Mouse (Mus musculus) kidney, embryonic 16.5 days (tissue): ENCODE results near the gene Mocs3. TPM values are rescaled to one million over a fixed set of nuclear protein-coding genes. Genes with fewer than 3 reads are reported as not detected.

Experiments
- ATAC-seq: fragments of 200-750 bp; cut with Nextera tagmentation; 2 replicates; pipeline ENCODE4 v1.8.0; 2017; ENCODE audit warnings: moderate TSS enrichment; ENCODE audit not compliant: low FRiP score, low TSS enrichment
- H3K27ac ChIP-seq: fragments of 300-500 bp; sonication (generic); 2 replicates; pipeline ENCODE4 v1.5.1; 2014; ENCODE audit warnings: low read length
- H3K27me3 ChIP-seq: fragments of 300-500 bp; sonication (generic); 2 replicates; pipeline ENCODE4 v1.6.1; 2014; ENCODE audit warnings: low read length, control low read depth, mixed read lengths; ENCODE audit not compliant: insufficient read depth
- H3K36me3 ChIP-seq: fragments of 300-500 bp; sonication (generic); 2 replicates; pipeline ENCODE4 v1.6.1; 2014; ENCODE audit warnings: low read length, control low read depth, mixed read lengths; ENCODE audit not compliant: insufficient read depth
- H3K4me1 ChIP-seq: fragments of 300-500 bp; sonication (generic); 2 replicates; pipeline ENCODE4 v1.6.1; 2014; ENCODE audit warnings: low read length, control low read depth, mixed read lengths; ENCODE audit not compliant: insufficient read depth
- H3K4me2 ChIP-seq: fragments of 300-500 bp; sonication (generic); replicated peaks from 2 replicates; pipeline ENCODE4 v1.6.1; 2014; ENCODE audit warnings: low read depth, low read length
- H3K4me3 ChIP-seq: fragments of 300-500 bp; sonication (generic); 2 replicates; pipeline ENCODE4 v1.5.1; 2014; ENCODE audit warnings: mild to moderate bottlenecking, low read length
- H3K9ac ChIP-seq: fragments of 300-500 bp; sonication (generic); replicated peaks from 2 replicates; pipeline ENCODE4 v1.6.1; 2014; ENCODE audit warnings: low read length
- H3K9me3 ChIP-seq: fragments of 300-500 bp; sonication (generic); 2 replicates; pipeline ENCODE4 v1.6.1; 2016; ENCODE audit warnings: low read length, control low read depth
- WGBS: fragments of 180-500 bp; shearing (Covaris S2); extraction: QIAGEN DNeasy Blood & Tissue Kit; methylation state at CpG from one replicate; pipeline ENCODE4 v1.1.7; 2014; 5-methylcytosine and 5-hydroxymethylcytosine counted together
- polyA plus RNA-seq: library from polyadenylated mRNA; unstranded; fragments of >200 nt; fragmentation: Nextera tagmentation; extraction: Ambion mirVana; gene quantifications from 2 replicates; pipeline ENCODE4 v1.2.1, GENCODE M21; 2015

Gene Mocs3
- polyA plus RNA-seq, 1 experiment from 2014 or later = 6.2 TPM

DNA sequence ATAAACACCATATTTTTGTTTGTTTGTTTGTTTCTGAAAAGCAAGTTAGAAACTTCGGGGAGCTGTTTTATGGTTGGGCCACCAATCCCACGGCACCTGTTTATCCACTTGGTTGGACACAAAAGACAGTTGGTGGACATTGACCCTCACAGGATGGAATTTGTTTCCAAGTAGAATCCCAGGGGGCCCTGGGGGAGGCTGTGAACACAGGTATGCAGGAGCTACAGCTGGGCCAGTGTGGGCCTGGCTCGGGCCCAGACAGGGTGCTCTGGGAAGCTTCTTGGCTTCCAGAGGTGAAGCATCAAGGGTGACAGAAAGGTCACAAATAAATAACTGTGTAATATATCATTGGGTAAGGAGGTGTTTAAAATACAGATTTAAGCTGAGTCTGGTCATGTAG lies 26.1 kb downstream of the Mocs3 start:
- Histone ChIP-seq H3K36me3 (no peaks in the 10 kb centered on the region), H3K4me3 (no peak overlapping the region), H3K27ac (no peak overlapping the region), H3K9me3 (no peaks in the 10 kb centered on the region), H3K4me2 (no peak overlapping the region), H3K27me3 (no peaks in the 10 kb centered on the region), H3K9ac (no peak overlapping the region), H3K4me1 (no peaks in the 10 kb centered on the region)
- WGBS = 67% methylated on average over 3 of the region's 3 CpGs
- ATAC-seq = peak; percentile 66

DNA sequence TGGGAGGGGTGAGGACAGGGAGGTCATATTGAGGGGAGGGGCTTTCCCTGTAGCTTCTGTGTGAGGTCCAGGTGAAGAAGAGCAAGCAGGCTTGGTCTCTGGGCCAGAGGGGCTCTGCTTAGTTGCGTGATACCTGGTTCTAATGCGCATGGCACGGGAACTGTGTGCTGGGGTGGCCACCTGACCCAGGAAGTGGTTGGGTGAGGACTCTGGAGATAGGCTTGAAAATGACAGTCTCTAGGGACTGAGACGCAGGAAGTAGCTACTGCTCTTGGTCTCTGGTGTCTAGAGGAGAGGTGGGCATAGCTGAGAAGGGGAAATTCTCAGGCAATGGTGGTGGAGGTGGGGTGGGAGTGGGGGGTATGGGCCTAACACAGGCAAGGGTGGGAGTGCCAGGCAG lies 26.8 kb downstream of the Mocs3 start:
- Histone ChIP-seq H3K4me2 (no peak overlapping the region), H3K4me1 (no peaks in the 10 kb centered on the region), H3K27me3 (0 out of 2 replicates have a peak, but pooled peaks cover under 1% of the 10 kb centered on the region), H3K27ac (no peak overlapping the region), H3K9ac (no peak overlapping the region), H3K9me3 (no peaks in the 10 kb centered on the region), H3K36me3 (no peaks in the 10 kb centered on the region), H3K4me3 (no peak overlapping the region)
- 85% methylated on average over 4 of the region's 4 CpGs for WGBS
- no peak for ATAC-seq

DNA sequence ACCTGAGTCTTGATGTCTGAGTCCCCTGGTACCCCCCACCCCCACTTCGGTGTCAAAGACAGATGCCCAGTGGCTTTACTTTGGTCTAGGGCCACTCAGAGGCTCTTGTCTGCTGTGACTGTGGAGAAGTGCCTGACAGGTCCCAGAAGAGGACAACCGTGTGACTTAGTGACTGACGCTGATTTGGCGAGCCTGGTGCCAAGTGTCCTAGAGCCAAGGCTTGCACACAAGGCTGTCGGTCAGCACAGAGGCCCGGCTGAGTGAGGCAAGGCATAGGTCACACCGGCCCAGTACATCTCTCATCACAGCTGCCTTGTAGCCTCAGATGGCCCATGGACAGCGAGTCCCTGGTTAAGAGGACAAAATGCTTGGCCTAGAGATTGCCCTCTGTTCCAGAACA lies 28.6 kb downstream of the Mocs3 start:
- Histone ChIP-seq H3K4me3 (no peak overlapping the region), H3K27ac (no peak overlapping the region), H3K27me3 (peaks cover 4% of the 10 kb centered on the region; the same call in 1 of the 2 replicates), H3K4me1 (no peaks in the 10 kb centered on the region), H3K9ac (no peak overlapping the region), H3K36me3 (no peaks in the 10 kb centered on the region), H3K9me3 (no peaks in the 10 kb centered on the region), H3K4me2 (no peak overlapping the region)
- WGBS = 91% methylated on average over 8 of the region's 8 CpGs
- no peak for ATAC-seq

DNA sequence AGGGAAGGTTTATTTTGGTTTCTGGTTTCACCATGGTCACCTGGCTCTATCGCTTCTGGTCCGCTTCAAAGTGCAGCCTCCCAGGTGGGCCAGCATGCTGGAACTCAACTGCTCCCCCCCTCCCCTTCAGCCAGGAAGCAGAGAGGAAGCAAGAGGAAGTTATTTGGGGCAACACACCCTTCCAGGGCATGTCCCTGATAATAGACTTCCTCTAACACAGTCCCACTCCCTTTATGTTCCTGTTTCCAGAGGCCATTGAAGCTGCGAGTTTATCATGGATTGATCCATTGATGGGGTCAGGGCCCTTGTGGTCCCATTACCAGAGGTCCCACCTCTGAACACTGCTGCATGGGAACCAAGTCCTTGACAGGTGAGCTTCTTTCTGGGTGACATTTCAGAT lies 29.7 kb downstream of the Mocs3 start:
- no peaks in the 10 kb centered on the region for H3K4me1 ChIP-seq
- no peaks in the 10 kb centered on the region for H3K36me3 ChIP-seq
- peaks cover 4% of the 10 kb centered on the region; the same call in 1 of the 2 replicates for H3K27me3 ChIP-seq
- H3K4me2 ChIP-seq = no peak overlapping the region
- H3K9me3 ChIP-seq = no peaks in the 10 kb centered on the region
- H3K9ac ChIP-seq = no peak overlapping the region
- no peak overlapping the region for H3K27ac ChIP-seq
- 81% methylated on average over 3 of the region's 3 CpGs for WGBS
- no peak overlapping the region for H3K4me3 ChIP-seq
- ATAC-seq = no peak

DNA sequence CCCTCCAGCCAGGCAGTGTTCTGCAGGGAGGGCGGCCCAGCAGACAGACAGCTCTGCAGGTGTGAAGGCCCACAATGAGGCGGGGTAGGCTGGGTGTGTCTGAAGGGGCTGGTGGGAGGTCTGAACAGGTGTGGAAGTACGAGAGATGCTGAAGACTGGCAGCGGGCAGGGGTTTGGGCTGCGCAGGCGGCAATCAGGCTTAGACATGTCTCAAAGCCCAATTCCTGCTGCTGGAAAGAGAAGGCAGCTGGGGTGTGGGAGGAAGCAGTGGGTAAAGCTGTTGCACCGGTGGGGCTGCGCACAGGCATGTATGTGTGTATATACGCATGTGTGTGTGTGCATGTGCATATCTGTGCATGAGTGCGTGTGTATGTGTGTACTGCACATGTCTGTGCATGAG lies 30.5 kb downstream of the Mocs3 start:
- no peak overlapping the region for H3K9ac ChIP-seq
- H3K36me3 ChIP-seq = no peaks in the 10 kb centered on the region
- no peak overlapping the region for H3K4me3 ChIP-seq
- no peak overlapping the region for H3K27ac ChIP-seq
- no peak overlapping the region for H3K4me2 ChIP-seq
- WGBS = 92% methylated on average over 10 of the region's 10 CpGs
- no peaks in the 10 kb centered on the region for H3K9me3 ChIP-seq
- no peak for ATAC-seq
- peaks cover 4% of the 10 kb centered on the region; the same call in 1 of the 2 replicates for H3K27me3 ChIP-seq
- H3K4me1 ChIP-seq = no peaks in the 10 kb centered on the region

DNA sequence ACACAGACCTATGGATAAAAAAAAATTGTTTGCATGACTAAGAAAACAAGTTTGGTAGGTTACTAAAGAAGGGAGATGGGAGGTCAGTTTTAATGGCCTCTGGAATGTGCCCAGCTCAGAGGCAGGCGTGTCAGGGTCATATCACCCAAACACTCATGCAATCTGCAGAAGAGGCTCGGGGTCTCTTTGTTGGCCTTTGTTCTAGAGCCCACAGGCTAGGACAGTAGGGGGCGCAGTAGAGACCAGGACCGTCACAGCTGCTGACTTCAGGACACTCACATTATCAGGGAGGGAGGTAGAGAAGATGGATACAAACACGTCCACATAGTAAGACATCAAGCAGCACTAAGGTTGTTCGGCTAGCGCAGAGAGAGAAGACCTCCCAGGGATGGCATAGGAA lies 37.6 kb downstream of the Mocs3 start:
- ATAC-seq = no peak
- Histone ChIP-seq H3K4me1 (no peaks in the 10 kb centered on the region), H3K4me2 (peak overlapping the region; percentile 30), H3K9ac (no peak overlapping the region), H3K9me3 (no peaks in the 10 kb centered on the region), H3K4me3 (no peak overlapping the region), H3K27ac (no peak overlapping the region), H3K36me3 (no peaks in the 10 kb centered on the region), H3K27me3 (peaks cover 7% of the 10 kb centered on the region; the same call in 1 of the 2 replicates)
- 37% methylated on average over 7 of the region's 7 CpGs for WGBS

DNA sequence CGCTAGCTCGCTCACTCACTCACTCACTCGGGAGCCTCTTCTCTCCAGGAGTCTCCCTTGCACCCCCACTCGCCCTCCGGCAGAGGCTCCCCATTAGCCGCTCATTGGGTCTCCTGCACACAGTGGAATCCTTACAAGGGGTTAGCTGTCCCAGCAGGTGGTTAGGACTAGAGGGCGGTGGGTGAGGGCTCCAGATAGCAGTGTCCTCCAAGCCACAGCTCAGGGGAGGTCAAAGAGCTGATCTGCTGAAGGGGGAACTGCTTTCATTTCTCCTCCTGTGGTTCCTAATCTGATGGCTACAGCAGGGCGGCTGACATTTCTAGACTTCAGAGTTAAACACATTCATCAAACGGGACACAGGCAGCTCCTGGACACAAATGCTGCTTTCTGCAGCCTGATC lies 43.0 kb downstream of the Mocs3 start:
- Histone ChIP-seq H3K27me3 (peaks cover 46% of the 10 kb centered on the region), H3K27ac (no peak overlapping the region), H3K4me1 (no peaks in the 10 kb centered on the region), H3K36me3 (no peaks in the 10 kb centered on the region), H3K4me3 (no peak overlapping the region), H3K9ac (no peak overlapping the region), H3K9me3 (no peaks in the 10 kb centered on the region), H3K4me2 (no peak overlapping the region)
- no peak for ATAC-seq
- 37% methylated on average over 9 of the region's 9 CpGs for WGBS

DNA sequence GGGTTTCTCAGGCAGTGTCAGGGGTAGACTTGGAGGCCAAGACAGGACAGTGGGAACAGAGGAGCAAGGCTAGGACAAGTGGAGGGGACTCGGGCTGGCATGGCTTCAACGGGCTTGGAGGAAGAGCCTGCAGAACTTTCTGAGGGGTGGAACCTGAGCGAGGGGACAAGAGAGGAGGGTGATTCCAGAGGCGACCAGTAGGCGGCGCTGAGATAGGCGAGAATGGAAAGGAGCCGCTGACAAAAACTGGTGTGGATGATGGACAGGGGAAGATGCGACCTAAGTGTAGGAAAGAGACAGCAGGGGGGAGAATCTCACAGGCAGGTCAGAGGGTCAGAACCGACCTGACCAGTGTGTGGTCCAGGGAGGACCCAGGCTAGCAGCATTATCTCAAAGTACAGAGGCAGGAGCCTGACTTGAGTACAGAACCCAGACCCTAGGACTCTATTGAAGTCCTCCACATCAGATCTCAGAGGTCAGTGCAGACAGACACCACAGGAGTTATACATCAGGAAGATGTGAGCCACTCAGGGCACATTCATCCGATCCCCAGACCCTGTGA lies 44.0 kb downstream of the Mocs3 start:
- ATAC-seq = 0 out of 2 replicates have a peak, but pooled peaks have one; percentile 14
- Histone ChIP-seq H3K36me3 (no peaks in the 10 kb centered on the region), H3K27me3 (peaks cover 55% of the 10 kb centered on the region), H3K9me3 (no peaks in the 10 kb centered on the region), H3K9ac (no peak overlapping the region), H3K27ac (no peak overlapping the region), H3K4me3 (no peak overlapping the region), H3K4me2 (no peak overlapping the region), H3K4me1 (no peaks in the 10 kb centered on the region)
- 9% methylated on average over 11 of the region's 11 CpGs for WGBS

DNA sequence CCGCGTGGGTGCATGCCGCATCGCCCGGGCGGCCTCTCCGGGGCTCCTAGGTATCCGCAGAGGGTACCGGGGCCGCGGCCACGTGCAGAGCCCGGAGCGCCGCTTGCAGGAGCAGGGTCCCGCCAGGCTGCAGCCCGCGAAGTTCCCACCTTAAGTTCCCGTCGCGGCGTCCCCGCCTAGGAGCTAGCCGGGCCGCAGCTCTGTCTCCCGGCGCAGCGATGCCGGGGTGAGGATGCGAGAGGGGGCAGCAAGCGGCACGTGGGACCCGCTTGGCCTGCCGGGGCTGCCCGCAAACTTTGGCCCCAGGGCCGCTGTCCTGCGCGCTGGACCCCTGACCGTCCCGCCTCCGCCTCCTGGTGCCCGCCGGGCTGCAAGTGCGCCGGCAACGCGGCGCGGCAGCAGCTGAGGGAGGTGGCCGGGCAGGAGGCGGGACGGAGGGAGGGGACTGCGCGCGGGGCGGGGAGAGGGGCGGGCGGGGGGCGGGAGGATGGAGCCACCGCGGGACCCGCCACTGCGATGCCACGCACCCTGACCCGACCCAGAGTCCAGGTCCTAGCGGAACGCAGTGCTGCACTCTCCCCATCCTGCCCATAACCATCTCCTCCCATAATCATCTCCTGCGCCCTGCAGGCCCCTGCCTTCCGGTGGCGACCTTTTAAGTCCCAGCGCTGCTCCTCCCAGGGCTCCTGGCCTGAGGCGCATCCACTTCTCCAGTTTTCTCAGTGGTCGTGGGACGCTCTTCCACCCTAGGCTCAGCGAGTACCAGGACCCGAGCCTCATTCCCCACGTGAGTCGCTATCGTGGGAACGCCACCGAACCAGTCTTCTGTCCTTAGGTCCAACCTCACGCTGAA lies 50.5 kb downstream of the Mocs3 start:
- 1% methylated on average over 61 of the region's 82 CpGs for WGBS
- H3K4me1 ChIP-seq = peaks cover 17% of the 10 kb centered on the region
- peak overlapping the region; percentile 58 for H3K4me3 ChIP-seq
- no peak overlapping the region for H3K27ac ChIP-seq
- peak overlapping the region; percentile 96 for H3K4me2 ChIP-seq
- ATAC-seq = peak; percentile 87; the same call in 1 of the 2 replicates
- H3K36me3 ChIP-seq = no peaks in the 10 kb centered on the region
- peaks cover 62% of the 10 kb centered on the region for H3K27me3 ChIP-seq
- no peaks in the 10 kb centered on the region for H3K9me3 ChIP-seq
- peak overlapping the region; percentile 54 for H3K9ac ChIP-seq

DNA sequence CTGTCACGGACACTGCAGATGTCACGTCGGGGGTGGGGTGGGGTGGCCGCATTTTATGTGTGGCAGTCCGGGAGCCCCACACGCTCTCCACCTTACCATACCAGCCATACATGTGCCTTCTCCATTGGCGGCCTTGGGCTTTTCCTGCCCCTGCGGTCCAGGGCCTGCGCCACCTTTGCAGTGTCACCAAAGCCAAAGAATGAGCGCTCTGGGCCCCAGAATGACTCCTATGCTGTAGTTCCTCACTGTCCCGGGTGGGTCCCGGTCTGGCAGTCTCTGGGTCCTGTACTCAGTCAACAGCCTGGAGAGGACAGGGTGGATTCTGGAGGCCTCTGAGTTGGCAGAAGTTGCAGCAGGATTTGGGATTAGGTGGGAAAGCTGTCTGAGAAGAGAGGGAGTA lies 51.2 kb downstream of the Mocs3 start, which contains the start of gene Kcng1:
Gene Kcng1, minus strand, starts transcription at position 155 of the 400 bp plus-strand sequence.
- peak within 1 kb of the TSS; percentile 54 for H3K9ac ChIP-seq
- H3K36me3 ChIP-seq = no peaks in the 10 kb centered on the region
- no peak within 1 kb of the TSS for H3K27ac ChIP-seq
- no peaks in the 10 kb centered on the region for H3K9me3 ChIP-seq
- 0 out of 2 replicates have a peak, but pooled peaks have one; percentile 17 for ATAC-seq
- peak within 1 kb of the TSS; percentile 58 for H3K4me3 ChIP-seq
- peaks cover 55% of the 10 kb centered on the region for H3K27me3 ChIP-seq
- H3K4me1 ChIP-seq = peaks cover 17% of the 10 kb centered on the region
- 25% methylated on average over 12 of the region's 12 CpGs for WGBS
- H3K4me2 ChIP-seq = peak within 1 kb of the TSS; percentile 96
